Mouse (Mus musculus): Measurements from ENCODE around the gene Arap1.

The Arap1 gene

GRCm38 (mm10) chr7:101449855-101450254, 102.0 kb downstream of the Arap1 start:
- DNase-seq (ENCODE audit: low spot score in 2 of 2) = no peak

GRCm38 (mm10) chr7:101450422-101451401, 102.8 kb downstream of the Arap1 start:
- DNase-seq (ENCODE audit: low spot score in 2 of 2) = peak; percentile 89 to 92

GRCm38 (mm10) chr7:101452669-101453068, 104.8 kb downstream of the Arap1 start:
- no peak for DNase-seq (ENCODE audit: low spot score in 2 of 2)

- DNase-seq (ENCODE audit: low spot score in 2 of 2) = no peak
These were observed 105.4 kb downstream of the Arap1 start for GRCm38 (mm10) chr7:101453296-101453695.

GRCm38 (mm10) chr7:101453725-101454124, 105.9 kb downstream of the Arap1 start:
- DNase-seq (ENCODE audit: low spot score in 2 of 2) = no peak

GRCm38 (mm10) chr7:101454479-101454878, 106.6 kb downstream of the Arap1 start:
- DNase-seq (ENCODE audit: low spot score in 2 of 2) = no peak

GRCm38 (mm10) chr7:101455141-101455540, 107.3 kb downstream of the Arap1 start:
- DNase-seq (ENCODE audit: low spot score in 2 of 2) = no peak

- DNase-seq (ENCODE audit: low spot score in 2 of 2) = no peak
These were observed 108.5 kb downstream of the Arap1 start for GRCm38 (mm10) chr7:101456318-101456717.

GRCm38 (mm10) chr7:101456789-101457188, 108.9 kb downstream of the Arap1 start:
- no peak for DNase-seq (ENCODE audit: low spot score in 2 of 2)

GRCm38 (mm10) chr7:101457283-101457682, 109.4 kb downstream of the Arap1 start:
- DNase-seq (ENCODE audit: low spot score in 2 of 2) = peak in 1 of 2 experiments; percentile 19

GRCm38 (mm10) chr7:101457801-101458200, 109.9 kb downstream of the Arap1 start:
- DNase-seq (ENCODE audit: low spot score in 2 of 2) = no peak

- DNase-seq (ENCODE audit: low spot score in 2 of 2) = no peak
These were observed 110.5 kb downstream of the Arap1 start for GRCm38 (mm10) chr7:101458278-101458781.

- no peak for DNase-seq (ENCODE audit: low spot score in 2 of 2)
These were observed 111.5 kb downstream of the Arap1 start for GRCm38 (mm10) chr7:101459305-101459813.

GRCm38 (mm10) chr7:101459923-101460607, 112.2 kb downstream of the Arap1 start:
- no peak for DNase-seq (ENCODE audit: low spot score in 2 of 2)

- DNase-seq (ENCODE audit: low spot score in 2 of 2) = no peak
These were observed 112.7 kb downstream of the Arap1 start for GRCm38 (mm10) chr7:101460608-101460957.

- DNase-seq (ENCODE audit: low spot score in 2 of 2) = no peak
These were observed 113.7 kb downstream of the Arap1 start for GRCm38 (mm10) chr7:101461571-101461970.
